Mouse (Mus musculus) cerebellum, adult 2 months (tissue): ENCODE results near the gene Sigmar1.

Experiments used
- CTCF ChIP-seq: fragments of 200-500 bp; IDR thresholded peaks from 2 replicates; pipeline ENCODE4 v1.5.1; 2011; ENCODE audit warnings: low read depth, mild to moderate bottlenecking, control low read depth, low read length, moderate library complexity, borderline replicate concordance; ENCODE audit not compliant: insufficient read depth
- POLR2A ChIP-seq: fragments of 200-500 bp; IDR thresholded peaks from 2 replicates; pipeline ENCODE4 v1.6.1; 2011; ENCODE audit warnings: low read length, control low read depth, borderline replicate concordance; ENCODE audit not compliant: insufficient read depth

GRCm38 (mm10) chr4:41754797-41755337 is 1.1 kb downstream of the Sigmar1 start, which contains the start of gene Galt:
- TF ChIP-seq CTCF: no peak
- peak; percentile 36; the same call in 1 of the 2 replicates for TF ChIP-seq POLR2A
